Mouse (Mus musculus) testis, postnatal 14 days (tissue): ENCODE results near the gene Nek7.
A peak's percentile ranks its signal among the peaks of the same experiment; 100 is the strongest.

ENCODE experiments used
- DNase-seq: peaks from one replicate; pipeline ENCODE4 v3.0.0; 2021; ENCODE audit warnings: low spot score

The Nek7 gene

DNA sequence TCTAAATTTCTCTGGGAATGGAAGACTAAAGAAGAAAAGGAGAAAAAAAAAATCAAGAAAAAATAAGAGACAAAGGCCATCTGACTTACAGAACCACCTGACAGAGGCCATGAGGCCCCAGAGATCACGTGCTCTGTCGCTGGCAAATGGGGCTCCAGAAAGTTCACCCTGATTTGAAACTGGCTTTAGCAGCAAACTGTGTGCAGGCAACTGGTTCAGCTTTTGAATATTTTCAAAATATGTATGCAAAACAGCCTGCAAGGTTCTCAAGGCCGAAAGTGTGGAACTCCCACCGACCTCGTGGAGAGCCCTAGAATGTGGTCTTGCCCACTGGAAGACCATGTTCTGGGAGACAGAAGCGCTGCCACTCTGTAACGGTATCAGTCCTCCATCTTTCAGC, 11.6 kb downstream of the Nek7 start:
- no peak for DNase-seq

GRCm38 (mm10) chr1:138607862-138608261, 12.1 kb downstream of the Nek7 start:
- DNase-seq = no peak

GRCm38 (mm10) chr1:138606771-138607170, 13.2 kb downstream of the Nek7 start:
- DNase-seq = peak; percentile 19

- no peak for DNase-seq
Measured at GRCm38 (mm10) chr1:138604736-138605135, 15.2 kb downstream of the Nek7 start.

DNA sequence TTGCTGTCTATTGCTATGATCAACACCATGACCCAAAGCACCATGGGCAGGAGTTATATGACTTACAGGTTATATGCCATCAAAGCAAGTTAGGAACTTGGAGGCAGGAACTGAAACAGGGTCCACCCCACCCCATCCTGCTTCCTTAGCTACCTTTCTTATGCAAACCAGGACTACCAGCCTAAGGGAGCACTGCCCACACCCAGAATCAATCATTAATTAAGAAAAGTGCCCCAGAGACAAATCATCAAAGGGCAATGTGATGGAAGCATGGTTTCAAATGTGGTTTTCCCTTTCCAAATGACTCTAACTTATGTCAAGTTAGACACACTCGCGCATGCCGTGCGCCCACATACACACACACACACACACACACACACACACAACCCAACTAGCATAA, 16.0 kb downstream of the Nek7 start:
- no peak for DNase-seq

- DNase-seq = no peak
Measured at GRCm38 (mm10) chr1:138598087-138598486, 21.9 kb downstream of the Nek7 start.

DNA sequence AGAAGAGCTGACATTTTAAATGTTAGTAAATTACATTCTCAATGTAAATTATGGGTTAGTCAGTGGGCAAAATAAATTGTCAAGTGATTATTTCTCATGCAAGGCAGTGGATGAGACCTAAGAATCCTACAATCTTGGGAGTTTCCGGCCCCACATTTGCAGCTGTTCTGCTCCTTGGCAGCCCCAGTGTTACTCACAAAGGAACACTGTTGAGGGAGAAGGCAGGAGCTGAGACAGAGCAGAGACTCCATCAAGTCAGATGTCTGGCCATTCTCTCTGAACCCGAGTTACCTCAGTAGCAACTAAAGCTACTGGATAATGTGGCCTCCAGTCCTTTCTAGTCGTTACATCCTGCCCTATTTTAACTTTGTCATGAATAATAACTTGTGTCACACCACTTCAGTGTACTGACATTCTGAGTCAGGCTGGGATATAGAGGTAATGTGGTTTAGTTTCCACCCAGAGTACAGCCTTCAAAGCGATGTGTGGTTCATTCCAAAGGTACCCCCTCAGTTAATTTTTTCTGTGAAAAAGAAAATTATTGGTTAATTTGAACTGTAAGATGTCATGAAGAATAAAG, 23.7 kb downstream of the Nek7 start:
- no peak for DNase-seq

GRCm38 (mm10) chr1:138594910-138595309, 25.0 kb downstream of the Nek7 start:
- no peak for DNase-seq

- DNase-seq = no peak
Measured at GRCm38 (mm10) chr1:138593922-138594321, 26.0 kb downstream of the Nek7 start.

- no peak for DNase-seq
Measured at GRCm38 (mm10) chr1:138592466-138592865, 27.5 kb downstream of the Nek7 start.

- DNase-seq = no peak
Measured at GRCm38 (mm10) chr1:138590451-138591022, 29.4 kb downstream of the Nek7 start.

GRCm38 (mm10) chr1:138589126-138589525, 30.8 kb downstream of the Nek7 start:
- DNase-seq = no peak

DNA sequence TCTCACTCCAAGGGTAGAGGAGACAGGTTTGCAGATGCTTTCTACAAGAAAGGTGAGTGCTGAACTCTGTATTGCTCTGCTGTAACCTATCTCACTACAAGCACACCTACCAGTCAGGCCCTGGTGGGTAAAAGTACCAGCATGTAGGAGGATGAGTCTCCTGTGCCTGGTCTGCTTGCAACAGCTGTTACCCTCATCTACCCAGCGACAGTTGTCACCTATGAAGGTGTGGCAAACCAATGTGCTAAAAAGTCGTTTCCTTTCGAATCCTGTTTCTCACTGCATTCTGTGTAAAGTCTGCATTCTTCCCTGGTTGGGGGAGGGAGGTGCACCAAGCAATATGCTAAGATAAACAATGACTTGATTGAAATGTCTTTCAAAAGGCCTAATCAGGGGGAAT, 32.1 kb downstream of the Nek7 start:
- DNase-seq = no peak

GRCm38 (mm10) chr1:138586891-138587290, 33.0 kb downstream of the Nek7 start:
- no peak for DNase-seq

- no peak for DNase-seq
Measured at GRCm38 (mm10) chr1:138584423-138585013, 35.4 kb downstream of the Nek7 start.

- no peak for DNase-seq
Measured at GRCm38 (mm10) chr1:138582225-138582624, 37.7 kb downstream of the Nek7 start.

DNA sequence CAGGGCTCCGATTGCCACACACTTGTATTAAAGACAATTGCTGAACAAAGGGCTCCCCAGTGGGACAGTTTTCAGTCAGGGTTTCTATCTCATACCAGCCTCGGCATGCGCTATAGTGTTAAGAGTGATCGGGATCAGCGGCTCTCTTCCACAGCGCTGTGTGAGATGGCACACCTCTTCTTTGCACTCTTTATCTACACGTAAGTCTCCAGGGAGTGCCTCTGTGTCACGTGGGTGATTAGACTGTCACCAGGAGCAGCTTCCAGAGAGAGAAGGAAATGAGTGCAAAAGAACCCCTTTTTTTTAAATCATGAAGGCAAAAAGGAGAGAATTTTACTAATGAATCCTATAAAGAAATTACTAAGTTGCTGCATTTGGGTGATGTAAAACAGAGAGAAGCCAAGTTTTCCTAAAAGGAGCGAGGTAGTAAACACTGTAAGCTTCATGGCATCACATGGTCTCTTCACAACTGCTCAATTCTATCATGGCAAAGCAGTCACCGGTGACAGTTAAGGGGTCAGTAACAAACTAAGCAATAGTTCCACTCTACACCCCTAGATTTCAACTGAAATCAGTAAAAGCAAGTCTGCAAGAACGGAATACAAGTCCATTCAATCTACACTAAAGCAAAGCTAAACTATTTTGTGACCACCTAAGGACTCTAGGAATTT, 40.0 kb downstream of the Nek7 start:
- DNase-seq = no peak

- DNase-seq = no peak
Measured at GRCm38 (mm10) chr1:138579207-138579606, 40.7 kb downstream of the Nek7 start.

- DNase-seq = no peak
Measured at GRCm38 (mm10) chr1:138576803-138577202, 43.1 kb downstream of the Nek7 start.

- no peak for DNase-seq
Measured at GRCm38 (mm10) chr1:138576066-138576697, 43.8 kb downstream of the Nek7 start.

- no peak for DNase-seq
Measured at GRCm38 (mm10) chr1:138575629-138576028, 44.3 kb downstream of the Nek7 start.

- peak; percentile 19 for DNase-seq
Measured at GRCm38 (mm10) chr1:138571565-138572361, 48.2 kb downstream of the Nek7 start.
